Mouse (Mus musculus) intestine, embryonic 15.5 days (tissue): Measurements from ENCODE around the gene Keg1. TPM values are rescaled to one million over a fixed set of nuclear protein-coding genes. Genes with fewer than 3 reads are reported as not detected.
A peak's percentile ranks its signal among the peaks of the same experiment; 100 is the strongest.
"Not testable (repeated sequence)": the region's sequence is repeated elsewhere in the genome, so short reads cannot be mapped to it uniquely, and the experiment has no call there.

Experiments
- ATAC-seq: fragments of 200-750 bp; cut with Nextera tagmentation; 2 replicates; pipeline ENCODE4 v1.8.0; 2017; ENCODE audit warnings: moderate TSS enrichment, moderate library complexity
- H3K27ac ChIP-seq: fragments of 300-500 bp; sonication (generic); 2 replicates; pipeline ENCODE4 v1.5.1; 2015; ENCODE audit warnings: mild to moderate bottlenecking, inconsistent platforms
- H3K27me3 ChIP-seq: fragments of 300-500 bp; sonication (generic); replicated peaks from 2 replicates; pipeline ENCODE4 v1.6.1; 2015; ENCODE audit warnings: inconsistent platforms
- H3K36me3 ChIP-seq: fragments of 300-500 bp; sonication (generic); 2 replicates; pipeline ENCODE4 v1.6.1; 2015; ENCODE audit warnings: inconsistent platforms
- H3K4me1 ChIP-seq: fragments of 300-500 bp; sonication (generic); replicated peaks from 2 replicates; pipeline ENCODE4 v1.6.1; 2015; ENCODE audit warnings: inconsistent platforms
- H3K4me2 ChIP-seq: fragments of 300-500 bp; sonication (generic); replicated peaks from 2 replicates; pipeline ENCODE4 v1.6.1; 2015; ENCODE audit warnings: mild to moderate bottlenecking, inconsistent platforms
- H3K4me3 ChIP-seq: fragments of 300-500 bp; sonication (generic); replicated peaks from 2 replicates; pipeline ENCODE4 v1.5.1; 2015; ENCODE audit warnings: inconsistent platforms
- H3K9ac ChIP-seq: fragments of 300-500 bp; sonication (generic); 2 replicates; pipeline ENCODE4 v1.6.1; 2015; ENCODE audit warnings: inconsistent platforms
- H3K9me3 ChIP-seq: fragments of 300-500 bp; sonication (generic); 2 replicates; pipeline ENCODE4 v1.6.1; 2016; ENCODE audit warnings: inconsistent platforms
- WGBS: fragments of 180-500 bp; shearing (Covaris S2); methylation state at CpG from one replicate; pipeline ENCODE4 v1.1.7; 2015; 5-methylcytosine and 5-hydroxymethylcytosine counted together
- polyA plus RNA-seq: library from polyadenylated mRNA; unstranded; fragments of >200 nt; fragmentation: Nextera tagmentation; extraction: Ambion mirVana; gene quantifications from 2 replicates; pipeline ENCODE4 v1.2.1, GENCODE M21; 2015

Gene Keg1
- polyA plus RNA-seq, 1 experiment from 2014 or later: 3.5 TPM

DNA sequence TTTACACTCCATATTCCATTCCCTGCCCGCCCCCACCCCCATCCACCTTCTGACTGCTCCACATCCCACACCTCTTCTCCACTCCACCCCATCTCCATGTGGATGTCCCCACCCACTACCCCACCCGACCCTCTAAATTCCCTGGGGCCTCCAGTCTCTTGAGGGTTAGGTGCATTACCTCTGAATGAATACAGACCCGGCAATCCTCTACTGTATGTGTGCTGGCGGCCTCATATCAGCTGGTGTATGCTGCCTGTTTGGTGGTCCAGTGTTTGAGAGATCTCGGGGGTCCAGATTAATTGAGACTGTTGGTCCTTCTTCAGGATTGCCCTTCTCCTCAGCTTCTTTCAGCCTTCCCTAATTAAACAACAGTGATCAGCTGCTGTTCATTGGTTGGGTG lies 25.3 kb downstream of the Keg1 start:
- not testable (repeated sequence) for H3K4me3 ChIP-seq, H3K4me1 ChIP-seq, H3K27me3 ChIP-seq, H3K36me3 ChIP-seq, H3K27ac ChIP-seq, H3K9me3 ChIP-seq, H3K4me2 ChIP-seq, H3K9ac ChIP-seq, ATAC-seq
- WGBS: 83% methylated on average over 5 of the region's 5 CpGs

DNA sequence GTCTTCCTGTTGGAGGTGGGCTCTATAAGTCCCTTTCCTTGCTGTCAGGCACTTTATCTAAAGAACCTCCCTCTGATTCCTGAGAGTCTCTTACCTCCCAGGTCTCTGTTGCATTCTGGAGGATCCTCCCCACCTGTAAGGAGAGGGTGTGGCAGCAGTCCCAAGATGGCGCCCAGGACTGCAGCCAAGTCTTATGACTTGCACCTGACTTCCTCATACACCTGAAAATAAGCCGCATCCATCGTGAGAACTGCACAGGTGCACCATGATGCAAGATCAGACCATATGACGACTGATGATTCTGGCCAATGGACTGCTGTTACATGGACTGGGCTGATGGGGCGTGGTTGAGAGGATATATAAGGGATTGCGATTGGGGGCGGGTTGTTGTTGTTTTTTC lies 26.0 kb downstream of the Keg1 start:
- H3K4me3 ChIP-seq, H3K36me3 ChIP-seq, ATAC-seq: not testable (repeated sequence)

GRCm38 (mm10) chr19:12722308-12722707 lies 26.7 kb downstream of the Keg1 start:
- ATAC-seq: no peak
- WGBS: 72% methylated on average over 2 of the region's 3 CpGs
- H3K36me3 ChIP-seq: no peaks in the 10 kb centered on the region

More for the DNA sequence above, 26.0 kb downstream of the Keg1 start:
- WGBS: 88% methylated on average over 7 of the region's 7 CpGs
- H3K27me3 ChIP-seq, H3K27ac ChIP-seq, H3K4me1 ChIP-seq, H3K9ac ChIP-seq, H3K4me2 ChIP-seq, H3K9me3 ChIP-seq: not testable (repeated sequence)

GRCm38 (mm10) chr19:12725851-12726250 lies 30.3 kb downstream of the Keg1 start:
- no peak overlapping the region for H3K4me3 ChIP-seq
- no peak overlapping the region for H3K9ac ChIP-seq
- no peaks in the 10 kb centered on the region for H3K9me3 ChIP-seq
- ATAC-seq: no peak
- H3K4me1 ChIP-seq: no peaks in the 10 kb centered on the region
- no peak overlapping the region for H3K27ac ChIP-seq
- H3K4me2 ChIP-seq: no peak overlapping the region
- 72% methylated on average over 1 of the region's 1 CpGs for WGBS
- H3K27me3 ChIP-seq: no peaks in the 10 kb centered on the region
- H3K36me3 ChIP-seq: no peaks in the 10 kb centered on the region

More at GRCm38 (mm10) chr19:12722308-12722707, 26.7 kb downstream of the Keg1 start:
- no peaks in the 10 kb centered on the region for H3K27me3 ChIP-seq
- H3K9me3 ChIP-seq: no peaks in the 10 kb centered on the region
- H3K27ac ChIP-seq: no peak overlapping the region
- no peak overlapping the region for H3K9ac ChIP-seq
- no peaks in the 10 kb centered on the region for H3K4me1 ChIP-seq
- H3K4me3 ChIP-seq: no peak overlapping the region
- no peak overlapping the region for H3K4me2 ChIP-seq

GRCm38 (mm10) chr19:12731036-12731435 lies 35.5 kb downstream of the Keg1 start:
- no peak overlapping the region for H3K27ac ChIP-seq
- no peaks in the 10 kb centered on the region for H3K27me3 ChIP-seq
- no peak for ATAC-seq
- H3K9me3 ChIP-seq: no peaks in the 10 kb centered on the region
- no peak overlapping the region for H3K4me2 ChIP-seq
- no peaks in the 10 kb centered on the region for H3K36me3 ChIP-seq
- H3K9ac ChIP-seq: no peak overlapping the region
- WGBS: 76% methylated on average over 1 of the region's 1 CpGs
- H3K4me3 ChIP-seq: no peak overlapping the region
- H3K4me1 ChIP-seq: no peaks in the 10 kb centered on the region

- Histone ChIP-seq H3K4me1 (no peaks in the 10 kb centered on the region), H3K27ac (no peak overlapping the region), H3K27me3 (no peaks in the 10 kb centered on the region), H3K9ac (no peak overlapping the region), H3K36me3 (no peaks in the 10 kb centered on the region), H3K4me3 (no peak overlapping the region), H3K4me2 (no peak overlapping the region), H3K9me3 (no peaks in the 10 kb centered on the region)
- ATAC-seq: no peak
- WGBS: 70% methylated on average over 2 of the region's 2 CpGs
Measured at GRCm38 (mm10) chr19:12731950-12732349, 36.4 kb downstream of the Keg1 start.

- Histone ChIP-seq H3K4me1 (no peaks in the 10 kb centered on the region), H3K27ac (no peak overlapping the region), H3K9me3 (no peaks in the 10 kb centered on the region), H3K4me2 (no peak overlapping the region), H3K36me3 (no peaks in the 10 kb centered on the region), H3K4me3 (no peak overlapping the region), H3K9ac (no peak overlapping the region), H3K27me3 (no peaks in the 10 kb centered on the region)
- ATAC-seq: no peak
- 81% methylated on average over 3 of the region's 3 CpGs for WGBS
Measured at GRCm38 (mm10) chr19:12756286-12756685, 60.7 kb downstream of the Keg1 start.

- H3K4me2 ChIP-seq: no peak overlapping the region
- H3K27me3 ChIP-seq: no peaks in the 10 kb centered on the region
- H3K4me3 ChIP-seq: no peak overlapping the region
- H3K36me3 ChIP-seq: peaks cover 4% of the 10 kb centered on the region; the same call in 1 of the 2 replicates
- no peak overlapping the region for H3K27ac ChIP-seq
- no peak for ATAC-seq
- no peaks in the 10 kb centered on the region for H3K9me3 ChIP-seq
- no peaks in the 10 kb centered on the region for H3K4me1 ChIP-seq
- no peak overlapping the region for H3K9ac ChIP-seq
- WGBS: 80% methylated on average over 1 of the region's 1 CpGs
Measured at GRCm38 (mm10) chr19:12758936-12759478, 63.4 kb downstream of the Keg1 start.

- Histone ChIP-seq H3K36me3 (peaks cover 8% of the 10 kb centered on the region; the same call in 1 of the 2 replicates), H3K4me1 (no peaks in the 10 kb centered on the region), H3K27me3 (no peaks in the 10 kb centered on the region), H3K4me2 (no peak overlapping the region), H3K9me3 (no peaks in the 10 kb centered on the region), H3K9ac (no peak overlapping the region), H3K4me3 (no peak overlapping the region), H3K27ac (no peak overlapping the region)
- ATAC-seq: no peak
- 78% methylated on average over 2 of the region's 2 CpGs for WGBS
Measured at GRCm38 (mm10) chr19:12759656-12760055, 64.1 kb downstream of the Keg1 start.

DNA sequence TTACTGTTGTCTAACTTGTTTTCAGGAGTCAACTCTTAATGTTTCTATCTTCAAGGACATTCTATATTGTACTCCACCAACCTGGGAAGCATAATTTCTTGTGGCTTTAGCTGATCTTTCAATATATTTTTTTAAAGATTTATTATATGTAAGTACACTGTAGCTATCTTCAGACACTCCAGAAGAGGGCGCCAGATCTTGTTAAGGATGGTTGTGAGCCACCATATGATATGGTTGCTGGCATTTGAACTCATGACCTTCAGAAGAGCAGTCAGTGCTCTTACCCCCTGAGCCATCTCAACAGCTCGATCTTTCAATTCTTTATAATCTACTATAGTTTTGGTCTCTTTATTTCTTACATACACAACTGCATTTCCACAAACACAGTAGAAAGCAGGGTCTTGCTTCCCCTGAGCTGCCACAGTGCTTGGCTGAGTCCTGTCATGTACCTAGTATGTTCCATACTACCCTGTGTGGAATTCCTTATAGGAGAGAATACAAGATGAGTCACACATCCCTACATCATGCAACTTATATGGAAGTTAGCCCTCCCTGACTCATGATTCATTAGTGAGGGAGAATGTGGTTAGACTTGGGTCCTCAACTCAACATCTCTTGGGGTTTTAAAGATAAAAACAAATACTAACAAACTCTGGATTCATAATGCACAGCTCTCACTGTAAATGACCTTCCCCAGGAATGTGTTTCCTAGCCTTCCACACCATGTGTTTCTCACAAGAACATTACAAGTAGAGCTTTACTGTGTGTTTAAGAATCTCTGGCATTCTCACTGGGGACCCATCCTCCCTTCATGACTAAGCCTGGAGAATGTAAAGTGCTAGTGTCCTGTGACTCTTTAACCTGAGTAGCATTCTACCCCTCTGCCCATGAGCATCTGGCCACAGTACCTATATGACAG lies 66.9 kb downstream of the Keg1 start:
- no peak overlapping the region for H3K27ac ChIP-seq
- H3K9me3 ChIP-seq: no peaks in the 10 kb centered on the region
- H3K9ac ChIP-seq: no peak overlapping the region
- WGBS: 61% methylated on average over 2 of the region's 2 CpGs
- H3K4me1 ChIP-seq: no peaks in the 10 kb centered on the region
- H3K4me2 ChIP-seq: no peak overlapping the region
- H3K4me3 ChIP-seq: no peak overlapping the region
- peaks cover 8% of the 10 kb centered on the region; the same call in 1 of the 2 replicates for H3K36me3 ChIP-seq
- no peaks in the 10 kb centered on the region for H3K27me3 ChIP-seq
- peak; percentile 59; the same call in 1 of the 2 replicates for ATAC-seq

GRCm38 (mm10) chr19:12765308-12765707 lies 69.7 kb downstream of the Keg1 start, which contains the start of gene Cntf:
Cntf (minus strand) TSS chr19:12765632.
- Histone ChIP-seq H3K27ac (no peak within 1 kb of the TSS), H3K27me3 (no peaks in the 10 kb centered on the region), H3K36me3 (peaks cover 18% of the 10 kb centered on the region; the same call in 1 of the 2 replicates), H3K4me2 (no peak within 1 kb of the TSS), H3K4me3 (no peak within 1 kb of the TSS), H3K4me1 (no peaks in the 10 kb centered on the region), H3K9me3 (no peaks in the 10 kb centered on the region), H3K9ac (no peak within 1 kb of the TSS)
- no peak for ATAC-seq
- 50% methylated on average over 7 of the region's 7 CpGs for WGBS
